Mouse (Mus musculus) 3T3-L1 (cell line): ENCODE results near the gene Fut2.
"Not testable (repeated sequence)": the region's sequence is repeated elsewhere in the genome, so short reads cannot be mapped to it uniquely, and the experiment has no call there.

Experiments used
- DNase-seq: peaks from one replicate; pipeline ENCODE4 v3.0.0-alpha.2; 2015; ENCODE audit warnings: low read depth, low spot score

Gene Fut2

GRCm38 (mm10) chr7:45677627-45678295 is 11.6 kb upstream of the Fut2 start:
- DNase-seq = no peak

- DNase-seq = no peak
These were observed 2.7 kb upstream of the Fut2 start for GRCm38 (mm10) chr7:45668921-45669320.

- no peak for DNase-seq
These were observed 1.6 kb upstream of the Fut2 start for GRCm38 (mm10) chr7:45667761-45668160.

GRCm38 (mm10) chr7:45665303-45666138 is 673 bp downstream of the Fut2 start:
- no peak for DNase-seq

GRCm38 (mm10) chr7:45661702-45662101 is 4.5 kb downstream of the Fut2 start:
- DNase-seq = not testable (repeated sequence)

GRCm38 (mm10) chr7:45660746-45661478 is 5.3 kb downstream of the Fut2 start:
- no peak for DNase-seq

GRCm38 (mm10) chr7:45654424-45655047 is 11.7 kb downstream of the Fut2 start:
- no peak for DNase-seq

- not testable (repeated sequence) for DNase-seq
These were observed 15.7 kb downstream of the Fut2 start for GRCm38 (mm10) chr7:45650484-45650883.

- no peak for DNase-seq
These were observed 16.8 kb downstream of the Fut2 start for GRCm38 (mm10) chr7:45649351-45649750.

GRCm38 (mm10) chr7:45646671-45647070 is 19.5 kb downstream of the Fut2 start:
- DNase-seq = no peak

GRCm38 (mm10) chr7:45645591-45645971 is 20.6 kb downstream of the Fut2 start:
- DNase-seq = no peak

GRCm38 (mm10) chr7:45644872-45645590 is 21.2 kb downstream of the Fut2 start:
- DNase-seq = no peak

- DNase-seq = no peak
These were observed 22.0 kb downstream of the Fut2 start for GRCm38 (mm10) chr7:45644183-45644582.

GRCm38 (mm10) chr7:45643441-45644178 is 22.6 kb downstream of the Fut2 start:
- DNase-seq = peak; percentile 78

- no peak for DNase-seq
These were observed 23.5 kb downstream of the Fut2 start for GRCm38 (mm10) chr7:45642503-45643255.

GRCm38 (mm10) chr7:45642083-45642482 is 24.1 kb downstream of the Fut2 start:
- DNase-seq = no peak

GRCm38 (mm10) chr7:45641391-45642040 is 24.7 kb downstream of the Fut2 start:
- no peak for DNase-seq

GRCm38 (mm10) chr7:45640191-45640957 is 25.8 kb downstream of the Fut2 start:
- no peak for DNase-seq
